Mouse (Mus musculus) layer of hippocampus, postnatal 36 days (tissue): Measurements from ENCODE around the gene Bcas1. TPM values are rescaled to one million over a fixed set of nuclear protein-coding genes. Genes with fewer than 3 reads are reported as not detected.
"Not testable (repeated sequence)": the region's sequence is repeated elsewhere in the genome, so short reads cannot be mapped to it uniquely, and the experiment has no call there.

ENCODE experiments used
- DNase-seq, 2 experiments: peaks; one replicate each; pipeline ENCODE4 v3.0.0; 2022
- total RNA-seq, 2 experiments: library from RNA; stranded (reverse); gene quantifications; 2 replicates each; pipeline ENCODE4 v1.2.3; 2021

Gene Bcas1
- 10 to 100 TPM; 72.5 to 80.1 TPM for total RNA-seq

GRCm38 (mm10) chr2:170427704-170428103 is at the start of gene Bcas1:
Gene Bcas1 (minus strand): TSS chr2:170427845.
- DNase-seq: no peak

- no peak for DNase-seq
Observed at GRCm38 (mm10) chr2:170476643-170477042, 49.0 kb upstream of the Bcas1 start.

- DNase-seq: no peak
Observed at GRCm38 (mm10) chr2:170476215-170476614, 48.6 kb upstream of the Bcas1 start.

DNA sequence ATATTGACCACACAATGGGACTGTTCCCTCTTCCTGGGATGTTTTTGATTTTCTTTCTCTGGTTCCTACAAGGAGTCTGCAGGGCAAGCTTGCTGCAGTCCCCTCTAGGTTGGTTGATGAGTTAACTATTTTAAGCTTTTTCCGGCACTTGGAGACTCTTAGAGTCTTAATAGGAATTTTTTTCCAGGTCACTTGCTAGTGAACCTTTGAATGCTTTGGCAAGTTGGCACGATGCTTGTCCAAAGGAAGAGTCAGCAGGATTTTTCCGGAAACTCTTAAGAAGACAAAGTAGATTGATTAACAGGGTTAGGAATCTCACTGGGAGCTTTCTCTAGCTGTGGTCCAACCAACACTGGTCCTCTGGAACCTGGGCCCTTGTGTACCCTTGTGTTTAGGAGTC is 47.5 kb upstream of the Bcas1 start:
- no peak for DNase-seq

DNA sequence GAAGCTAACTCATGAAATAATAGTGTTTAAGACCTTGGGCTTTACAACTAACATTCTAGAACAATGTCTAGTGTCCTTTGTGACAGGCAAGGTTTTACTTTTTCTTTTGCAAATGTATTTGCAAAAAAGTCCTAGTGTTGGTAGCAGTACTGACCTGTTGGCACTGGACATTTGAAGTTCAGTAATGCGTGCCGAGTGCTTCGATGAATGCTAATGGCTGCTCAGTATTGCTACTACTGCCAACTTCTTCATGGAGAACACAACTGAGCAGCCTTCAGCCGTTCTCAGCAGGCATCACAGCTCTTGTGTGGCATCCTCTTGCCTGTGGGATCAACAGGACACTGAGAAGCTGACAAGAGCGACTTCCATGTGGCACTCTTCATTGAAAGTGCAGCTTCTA is 46.5 kb upstream of the Bcas1 start:
- DNase-seq: no peak

DNA sequence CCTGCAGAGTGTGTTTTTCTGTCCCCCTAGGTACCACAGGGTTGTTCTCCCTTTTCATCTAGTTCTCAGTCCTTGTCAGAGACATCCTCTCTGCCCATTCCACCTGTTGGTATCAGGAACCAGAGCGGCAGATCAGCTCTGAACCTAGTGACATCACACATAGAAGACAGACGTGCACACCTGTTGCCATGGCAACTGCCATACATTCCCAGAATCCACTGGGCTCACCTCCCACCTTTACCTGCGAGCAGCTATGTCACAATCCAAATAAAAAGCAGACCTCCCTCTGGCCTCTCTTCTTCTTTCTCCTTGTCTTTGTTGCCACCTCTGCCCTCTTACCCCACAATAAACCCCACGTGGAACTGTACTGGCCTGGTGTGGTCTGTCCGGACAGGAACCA is 42.9 kb upstream of the Bcas1 start:
- no peak for DNase-seq

DNA sequence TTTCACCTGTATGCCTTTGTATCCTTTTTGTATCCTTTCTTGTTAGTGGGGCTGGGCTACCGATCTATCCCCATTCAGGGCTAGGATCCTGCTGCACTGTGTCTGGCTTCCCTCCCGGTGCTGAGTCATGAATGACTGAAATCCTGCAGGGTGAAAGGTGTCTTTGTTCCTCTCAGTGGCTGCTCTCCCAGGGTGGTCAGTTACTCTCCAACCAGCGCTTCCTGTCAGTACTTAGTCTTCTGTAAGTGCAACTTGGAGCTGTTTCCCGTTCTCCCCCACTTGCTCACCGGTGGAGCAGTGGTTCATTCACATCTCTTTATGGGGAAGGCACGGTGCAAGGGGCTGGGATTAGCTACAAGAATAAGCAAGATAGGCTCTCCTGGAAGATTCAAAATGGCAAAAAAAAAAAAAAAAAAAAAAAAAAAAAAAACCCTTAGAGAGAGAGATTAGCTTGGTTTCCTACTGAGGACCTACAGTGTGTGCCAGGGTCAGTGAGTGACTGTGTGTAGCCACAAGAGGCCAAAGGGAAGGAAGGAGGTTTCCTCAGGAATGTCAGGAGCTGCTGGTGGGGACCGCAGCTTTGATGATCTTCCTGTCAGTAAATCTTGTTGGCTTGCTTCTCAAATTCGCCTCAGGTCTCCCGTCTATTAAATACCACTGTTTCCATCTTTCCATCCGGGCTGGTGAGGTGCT is 42.1 kb upstream of the Bcas1 start:
- peak; percentile 32 for DNase-seq

DNA sequence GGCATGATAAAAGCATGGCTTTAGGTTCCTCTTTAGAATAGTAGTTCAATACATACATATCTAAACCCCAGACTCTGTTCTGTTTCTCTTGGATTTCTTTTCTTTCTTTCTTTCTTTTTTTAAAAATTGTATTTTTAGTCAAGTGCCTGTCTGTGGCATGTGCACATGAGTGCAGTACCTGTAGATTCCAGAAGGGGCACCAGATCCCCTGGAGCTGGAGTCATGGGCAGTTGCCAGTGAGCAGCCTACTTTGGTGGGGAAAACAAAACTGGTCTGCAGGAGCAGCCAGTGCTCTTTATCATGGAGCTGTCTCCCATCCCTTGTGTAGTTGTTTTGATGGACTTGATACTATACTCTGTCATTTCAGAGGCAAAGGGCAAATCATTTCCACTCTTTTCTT is 40.4 kb upstream of the Bcas1 start:
- DNase-seq: no peak

GRCm38 (mm10) chr2:170464817-170465216 is 37.2 kb upstream of the Bcas1 start:
- no peak for DNase-seq

DNA sequence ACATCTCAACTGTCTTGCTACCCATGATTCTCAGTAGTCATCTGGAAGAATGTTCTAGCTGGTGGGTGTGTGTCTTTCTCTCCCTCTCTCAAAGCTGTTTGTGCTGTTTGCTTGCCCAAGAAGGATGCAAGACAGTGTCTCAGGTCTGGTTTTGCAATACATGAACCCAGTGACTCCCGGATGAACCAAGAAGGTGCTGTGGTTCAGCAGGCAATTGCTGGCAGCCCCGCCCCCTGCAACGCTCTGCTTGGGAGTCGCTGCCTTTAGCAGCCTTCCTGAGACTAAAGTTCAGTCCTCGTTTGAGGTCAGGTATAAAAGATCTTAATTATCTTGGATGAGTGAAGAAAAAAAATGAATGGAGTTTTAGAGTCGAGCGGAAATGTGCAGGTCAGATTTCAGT is 34.0 kb upstream of the Bcas1 start:
- no peak for DNase-seq

DNA sequence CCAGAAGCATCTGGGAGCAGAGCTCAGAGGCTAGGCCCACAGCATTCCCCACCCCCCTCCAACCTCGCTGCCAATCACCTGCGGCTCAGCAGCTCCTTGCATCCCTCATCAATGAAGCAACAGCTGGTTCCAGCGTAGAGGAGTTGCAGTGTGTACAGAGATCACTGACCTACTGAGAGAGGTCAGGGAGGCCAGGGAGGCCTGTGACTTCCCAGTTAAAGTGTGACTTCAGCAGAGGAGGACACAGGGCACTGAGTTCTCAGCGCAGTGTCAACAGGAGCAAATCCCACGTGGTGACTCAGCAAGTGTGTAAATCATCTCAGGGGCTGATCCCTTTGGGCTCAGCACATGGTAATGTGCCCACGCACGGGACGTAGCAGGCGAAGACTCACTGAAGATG is 32.2 kb upstream of the Bcas1 start:
- DNase-seq: no peak

DNA sequence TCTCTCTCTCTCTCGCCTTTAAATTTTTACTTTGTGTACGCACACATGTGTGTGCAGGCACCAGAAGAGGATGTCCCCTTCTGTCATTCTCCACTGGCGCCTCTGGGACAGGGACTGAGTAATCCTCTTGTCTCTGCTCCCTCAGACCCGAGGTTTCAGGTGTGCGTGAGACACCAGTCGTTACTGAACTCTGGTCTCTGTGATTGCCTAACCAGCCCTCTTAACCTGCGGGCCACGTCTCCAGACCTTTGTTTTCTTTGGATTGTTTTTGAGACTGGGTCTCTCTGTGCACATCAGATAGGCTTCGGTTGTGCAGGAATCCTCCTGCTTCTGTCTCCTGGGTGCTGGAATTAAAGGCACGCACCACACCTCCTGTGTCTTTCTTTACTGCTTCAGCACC is 31.5 kb upstream of the Bcas1 start:
- no peak for DNase-seq

GRCm38 (mm10) chr2:170453809-170454208 is 26.2 kb upstream of the Bcas1 start:
- DNase-seq: not testable (repeated sequence)

DNA sequence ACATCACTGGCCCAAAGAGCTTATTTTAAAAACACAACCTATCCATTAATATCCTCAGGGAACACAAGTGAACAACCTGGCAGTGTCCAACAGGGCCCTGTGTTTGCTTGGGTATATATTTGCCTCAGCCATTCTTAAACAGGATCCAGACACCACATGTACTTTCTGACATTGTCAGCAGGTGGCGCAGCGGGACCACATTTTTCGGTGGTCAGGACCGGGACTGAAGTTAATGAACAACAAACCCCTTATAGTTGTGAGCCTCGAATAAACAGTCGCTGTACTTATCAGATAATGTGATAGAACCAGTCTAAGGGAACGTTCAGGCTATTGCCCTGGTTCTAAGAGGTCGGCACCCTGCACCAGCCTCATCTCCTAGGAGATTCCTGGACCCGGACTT is 23.3 kb upstream of the Bcas1 start:
- DNase-seq: peak; percentile 58 to 65

- peak; percentile 3 to 4 for DNase-seq
Observed at GRCm38 (mm10) chr2:170447651-170448050, 20.0 kb upstream of the Bcas1 start.

GRCm38 (mm10) chr2:170446843-170447383 is 19.3 kb upstream of the Bcas1 start:
- no peak for DNase-seq

DNA sequence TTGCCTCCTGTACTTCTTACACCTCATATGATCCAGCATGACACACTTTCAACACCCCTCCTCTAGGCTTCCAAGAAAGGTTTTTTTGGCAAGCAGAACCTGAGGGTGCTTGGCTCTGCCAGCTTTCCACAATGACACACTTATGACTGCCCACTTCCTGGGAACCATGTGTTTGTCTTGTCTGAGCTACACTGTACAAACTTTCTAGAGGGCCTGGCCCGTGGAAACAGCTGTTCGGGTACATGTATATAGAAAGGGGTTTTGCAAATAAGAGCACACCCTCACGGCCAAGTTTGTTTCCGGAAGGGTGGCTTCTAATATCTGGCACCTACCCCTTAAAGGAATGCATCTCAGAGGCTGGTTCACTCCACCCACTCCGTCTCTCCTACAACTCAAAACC is 18.2 kb upstream of the Bcas1 start:
- no peak for DNase-seq

- DNase-seq: no peak
Observed at GRCm38 (mm10) chr2:170442535-170442934, 14.9 kb upstream of the Bcas1 start.

- DNase-seq: no peak
Observed at GRCm38 (mm10) chr2:170438782-170439181, 11.1 kb upstream of the Bcas1 start.

DNA sequence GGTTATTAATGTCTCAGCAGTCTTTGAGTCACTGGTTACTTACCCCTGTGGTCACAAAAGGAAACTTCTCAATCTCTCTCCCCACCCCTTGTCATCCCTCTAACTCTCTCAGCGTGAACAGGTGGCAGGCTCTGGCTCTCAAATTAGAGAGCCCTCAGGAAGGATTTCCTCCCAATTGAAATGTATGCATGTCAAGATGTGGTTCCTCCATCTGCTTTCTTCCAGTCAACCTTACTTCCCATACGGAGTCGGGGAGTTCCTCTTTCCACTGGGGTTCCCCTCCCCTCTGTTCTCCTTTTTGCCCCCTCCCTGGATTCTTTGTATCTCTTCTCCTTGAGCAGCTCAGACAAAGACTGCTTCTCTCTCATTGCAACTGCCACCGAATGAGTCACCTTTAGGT is 8.6 kb upstream of the Bcas1 start:
- no peak for DNase-seq

DNA sequence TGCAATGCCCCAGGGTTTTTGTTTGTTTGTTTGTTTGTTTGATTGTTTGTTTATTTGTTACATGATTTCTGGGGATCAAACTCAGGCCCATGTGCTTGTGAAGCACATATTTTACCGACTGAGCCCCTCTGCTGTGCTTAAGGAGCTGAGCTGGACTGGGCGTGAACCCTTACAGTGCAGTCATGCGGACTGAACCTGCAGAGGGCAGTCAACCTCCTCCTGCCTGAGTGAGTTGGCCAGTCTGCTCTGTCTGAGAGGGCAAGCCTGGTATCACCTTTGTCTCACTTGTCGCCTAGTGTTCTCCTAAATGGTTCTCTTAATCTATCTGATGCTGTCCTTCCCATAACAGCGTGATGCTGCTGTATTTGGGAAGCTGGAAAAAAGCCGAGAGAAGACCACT is 4.5 kb upstream of the Bcas1 start:
- no peak for DNase-seq

- DNase-seq: no peak
Observed at GRCm38 (mm10) chr2:170428966-170429365, 1.3 kb upstream of the Bcas1 start.

- no peak for DNase-seq
Observed at GRCm38 (mm10) chr2:170424131-170424530, 3.5 kb downstream of the Bcas1 start.

DNA sequence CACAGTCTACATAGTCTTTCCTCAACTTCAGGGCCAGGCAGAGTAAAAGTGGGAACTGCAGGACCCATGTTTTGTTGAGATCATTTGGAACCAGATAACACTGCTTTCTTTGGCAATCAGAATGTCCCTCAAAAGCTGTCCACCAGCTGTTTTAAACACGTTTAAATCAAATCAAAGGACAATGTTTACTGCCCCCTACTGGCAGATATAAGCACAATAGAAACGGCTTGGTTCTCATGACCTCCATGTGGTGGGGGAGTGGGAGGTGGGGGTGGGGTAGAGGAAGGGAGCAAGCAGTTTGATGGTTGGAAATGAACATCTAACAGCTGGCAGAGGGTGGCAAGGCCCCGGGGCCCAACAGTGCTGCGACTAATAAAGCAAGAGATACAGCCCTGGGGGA is 5.7 kb downstream of the Bcas1 start:
- no peak for DNase-seq

- peak in 1 of 2 experiments; percentile 18 for DNase-seq
Observed at GRCm38 (mm10) chr2:170418748-170419147, 8.9 kb downstream of the Bcas1 start.
